Mouse (Mus musculus): ENCODE results near the gene Erlin1.

The Erlin1 gene

DNA sequence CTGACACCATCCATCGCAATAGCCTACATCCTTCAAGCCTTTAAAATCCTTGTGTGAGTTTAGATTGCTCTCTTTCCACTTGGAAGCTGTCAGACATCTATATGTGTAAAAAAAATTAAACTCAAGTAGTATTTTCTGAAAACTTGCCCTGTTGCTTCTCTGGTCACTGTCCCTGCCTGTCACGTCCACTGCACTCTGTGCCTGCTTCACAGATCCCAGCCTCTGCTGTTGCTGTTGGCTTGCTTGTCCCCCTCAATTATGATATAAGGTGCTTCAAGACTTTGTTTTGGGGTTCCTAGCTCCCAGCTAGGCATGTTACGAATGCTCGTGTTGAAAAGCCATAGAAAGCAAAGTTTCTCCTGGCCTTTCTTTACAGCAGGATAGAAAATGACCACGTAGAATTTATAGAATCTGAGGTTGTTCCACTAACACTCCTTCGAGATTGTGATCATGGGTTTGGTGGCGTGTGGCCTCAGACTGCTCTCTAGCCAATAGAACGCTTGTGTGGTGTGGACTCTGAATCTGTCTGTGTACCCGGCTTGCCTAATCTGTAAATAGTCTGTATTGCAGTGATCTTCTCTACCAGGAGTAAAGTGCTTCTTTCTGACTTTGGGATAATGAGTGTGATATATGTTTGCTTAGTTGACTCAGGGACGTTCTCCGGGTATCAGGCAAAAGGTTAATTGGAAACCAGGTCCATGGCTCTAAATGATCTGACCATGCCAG, 70.6 kb downstream of the Erlin1 start:
- CTCF ChIA-PET, result no interaction called here

DNA sequence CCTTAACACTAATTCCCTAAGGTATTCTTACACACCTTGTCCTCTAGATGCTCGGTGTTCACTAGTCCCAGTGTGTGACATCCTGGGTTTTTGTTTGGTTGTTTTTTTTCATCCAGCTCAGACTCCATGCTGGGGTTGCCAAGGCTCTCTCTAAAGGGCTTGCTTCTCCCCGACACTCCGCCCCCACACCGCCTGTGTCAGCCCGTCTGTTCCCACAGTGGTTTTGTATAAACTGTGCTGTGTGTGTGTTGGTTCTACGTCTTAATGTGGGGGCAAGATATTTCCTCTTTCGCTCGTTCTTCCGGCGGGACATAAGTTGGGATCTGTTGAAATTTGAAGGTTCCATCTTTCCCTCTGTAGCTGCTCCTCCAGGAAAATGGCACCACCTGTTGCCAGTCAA, 71.5 kb downstream of the Erlin1 start:
- CTCF ChIA-PET, result no interaction called here

DNA sequence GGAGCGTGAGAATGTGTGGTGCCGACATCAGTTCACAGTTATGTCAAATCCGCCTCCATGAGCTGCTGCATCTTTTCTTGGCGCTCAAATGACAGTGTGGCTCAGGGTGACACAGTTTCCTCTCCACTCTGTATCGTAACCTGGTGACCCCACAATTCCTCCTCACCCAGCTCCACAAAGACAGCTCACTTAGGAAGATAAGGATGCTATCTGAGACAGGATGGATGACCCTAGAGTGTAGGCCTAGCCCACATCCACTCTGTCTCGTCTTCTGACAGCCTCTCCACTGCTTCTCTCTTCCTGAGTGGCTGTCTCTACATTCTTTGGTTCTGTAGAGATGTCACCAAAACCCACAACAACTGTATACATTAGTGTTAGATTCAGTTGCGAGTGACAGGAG, 74.2 kb downstream of the Erlin1 start:
- CTCF ChIA-PET, result interaction anchor here (0.6 kb wide), 1 partner anchor 16 kb away, joined by 3 read pairs; no protein-coding TSS in a partner anchor

DNA sequence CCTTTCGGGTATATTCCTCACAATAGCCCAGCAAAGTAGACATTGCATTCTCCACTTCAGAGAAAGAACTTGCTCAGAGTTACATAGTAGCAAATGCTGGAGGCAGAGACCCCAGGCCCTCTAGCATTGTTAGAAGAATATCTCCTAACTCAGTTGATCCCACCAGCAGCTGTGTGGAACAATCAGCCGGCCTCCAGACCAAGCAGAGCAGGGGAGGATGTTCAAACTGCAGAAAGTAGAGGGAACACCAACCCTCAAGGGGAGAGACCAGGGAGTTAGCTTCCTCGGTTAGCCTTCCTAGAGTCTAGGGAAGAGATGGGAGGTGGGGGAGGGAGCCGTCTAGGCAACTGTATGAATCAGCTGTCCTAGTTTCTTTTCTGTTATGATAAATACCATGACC, 77.1 kb downstream of the Erlin1 start:
- CTCF ChIA-PET, result no interaction called here

DNA sequence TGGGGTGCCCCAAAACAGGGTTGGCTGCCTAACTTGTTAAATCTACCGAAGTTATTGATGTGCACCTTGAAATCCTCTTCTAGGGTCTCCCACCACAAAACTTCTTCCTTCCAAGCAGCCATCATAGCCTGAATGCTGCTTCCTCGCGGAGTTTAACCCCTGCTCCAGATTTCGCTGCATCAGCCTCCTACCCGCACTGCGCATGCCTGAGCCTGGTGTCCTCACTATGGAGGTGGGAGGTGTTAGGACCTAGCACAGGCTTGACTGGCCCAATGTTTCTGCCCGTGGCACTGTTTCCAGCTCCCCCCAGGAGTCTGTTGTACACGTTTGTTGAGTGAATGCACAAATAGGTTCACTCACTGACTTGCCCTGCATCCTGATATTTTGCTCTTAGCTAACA, 79.2 kb downstream of the Erlin1 start:
- CTCF ChIA-PET, result interaction anchor here (0.6 kb wide), 1 partner anchor 67 kb away, joined by 3 read pairs; no protein-coding TSS in a partner anchor

DNA sequence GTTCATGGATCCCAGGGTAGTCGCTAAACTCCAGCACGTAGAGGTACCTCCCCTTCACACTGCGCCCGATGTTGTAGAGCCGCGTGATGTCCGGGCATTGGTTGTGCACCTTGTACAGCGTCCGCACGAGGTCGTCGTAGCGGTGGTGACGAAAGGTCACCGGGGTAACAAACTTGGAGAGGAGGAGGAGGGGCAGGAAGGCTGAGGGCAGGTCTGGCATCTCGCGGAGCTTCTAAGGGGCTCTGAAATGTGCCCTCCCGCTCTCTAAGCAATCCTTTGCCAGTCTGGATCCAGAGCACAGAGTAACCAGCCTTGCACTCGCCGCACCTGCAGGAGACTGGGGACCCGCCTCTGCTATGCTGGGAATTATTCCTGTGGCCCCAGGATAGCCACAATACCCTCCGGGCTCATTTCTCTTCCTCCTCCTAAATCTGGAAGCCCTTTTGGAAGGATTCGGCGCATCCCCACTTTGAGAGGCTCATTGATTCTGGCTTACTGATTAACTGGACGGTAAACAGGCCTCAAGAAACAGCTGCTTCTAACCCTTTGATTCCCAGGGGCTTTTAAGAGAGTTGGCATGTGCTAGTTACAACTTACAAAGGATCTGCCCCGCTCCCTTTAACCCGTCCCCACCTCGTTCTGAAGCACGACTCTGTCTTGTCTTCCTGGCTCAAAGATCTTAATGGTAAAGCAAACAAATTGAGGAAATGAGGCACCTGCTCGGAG, 83.4 kb downstream of the Erlin1 start, which contains the start of gene Cpn1:
Gene Cpn1 (minus strand): TSS at position 488 of the 726 bp plus-strand sequence.
- CTCF ChIA-PET, result no interaction called here

Data from spleen, embryonic (tissue).